Mouse (Mus musculus): ENCODE measurements at regions not wholly inside any gene's neighbourhood (a gene's known extent, or its start where the extent isn't known, plus 50 kb on each side); places are given as distances from the start of the nearest gene placed in this dataset.
"Not testable (repeated sequence)": the region's sequence is repeated elsewhere in the genome, so short reads cannot be mapped to it uniquely, and the experiment has no call there.

DNA sequence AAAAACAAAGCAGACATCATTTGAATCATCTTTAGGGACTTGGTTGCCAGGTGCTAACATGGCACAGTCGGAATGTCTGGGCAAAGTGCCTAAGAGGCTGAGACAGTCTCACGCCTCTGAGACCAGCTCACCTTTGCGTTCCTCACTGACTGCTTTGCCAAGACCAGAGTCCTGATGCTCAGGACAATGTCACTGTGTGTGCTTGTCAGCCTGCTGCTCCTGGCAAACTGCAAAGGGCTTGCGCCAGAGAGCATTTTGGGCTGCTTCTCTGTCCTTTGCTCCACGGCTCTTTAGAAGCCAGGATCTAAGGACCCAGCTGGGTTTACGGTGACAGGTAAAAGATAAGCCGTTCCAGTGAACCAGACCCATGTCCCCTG, 107.5 kb upstream of the Gcfc2 start:
- Histone ChIP-seq H3K4me1 (no peaks in the 10 kb centered on the region), H3K4me3 (no peak overlapping the region), H3K9me3 (no peaks in the 10 kb centered on the region), H3K36me3 (replicated peaks) (no peaks in the 10 kb centered on the region), H3K27me3 (ENCODE audit: poor library complexity, severe bottlenecking) (no peaks in the 10 kb centered on the region), H3K27ac (no peak overlapping the region)
- WGBS: 92% methylated on average over 7 of the region's 7 CpGs
- DNase-seq (ENCODE audit: extremely low spot score, low spot score): no peak

DNA sequence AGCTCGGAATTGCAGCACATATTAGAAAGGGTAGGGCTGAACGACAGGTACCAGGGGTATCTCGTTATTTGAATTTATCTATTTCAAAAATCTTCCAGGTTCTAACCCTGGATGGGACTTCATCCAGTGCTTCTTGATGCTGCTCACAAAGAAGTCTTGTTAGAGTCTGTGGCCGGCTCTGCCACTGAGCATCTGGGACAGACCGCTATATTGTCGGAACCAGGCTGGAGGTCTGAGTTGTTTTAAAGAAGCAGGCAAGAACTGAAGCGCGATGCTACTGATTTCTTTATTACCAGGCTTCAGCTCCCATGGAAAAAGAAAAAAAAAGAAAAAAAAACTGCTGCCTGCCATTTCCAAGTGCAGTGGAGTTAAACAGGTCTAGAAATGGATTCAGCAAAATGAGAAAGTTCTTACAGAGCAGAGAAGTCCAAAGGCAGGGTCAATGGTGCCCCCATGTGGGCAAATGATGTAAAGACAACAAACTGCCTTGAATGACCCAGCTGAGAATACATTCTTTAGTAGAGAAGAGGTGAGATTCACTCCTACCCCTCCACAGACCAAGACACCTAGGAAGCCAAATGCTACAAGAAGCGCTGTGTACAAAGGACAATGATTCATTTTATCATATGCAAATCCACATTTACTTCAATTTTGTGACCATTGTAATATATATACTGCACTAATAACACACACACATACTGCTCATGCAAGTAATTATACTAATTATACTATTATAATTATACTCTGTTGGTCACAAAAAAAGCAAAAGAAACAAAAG, 106.2 kb upstream of the Gcfc2 start:
- DNase-seq (ENCODE audit: extremely low spot score, low spot score): peak; percentile 39
- Histone ChIP-seq H3K36me3 (replicated peaks) (no peaks in the 10 kb centered on the region), H3K4me1 (no peaks in the 10 kb centered on the region), H3K9me3 (no peaks in the 10 kb centered on the region), H3K4me3 (no peak overlapping the region), H3K27me3 (ENCODE audit: poor library complexity, severe bottlenecking) (no peaks in the 10 kb centered on the region), H3K27ac (no peak overlapping the region)
- 79% methylated on average over 9 of the region's 9 CpGs for WGBS

DNA sequence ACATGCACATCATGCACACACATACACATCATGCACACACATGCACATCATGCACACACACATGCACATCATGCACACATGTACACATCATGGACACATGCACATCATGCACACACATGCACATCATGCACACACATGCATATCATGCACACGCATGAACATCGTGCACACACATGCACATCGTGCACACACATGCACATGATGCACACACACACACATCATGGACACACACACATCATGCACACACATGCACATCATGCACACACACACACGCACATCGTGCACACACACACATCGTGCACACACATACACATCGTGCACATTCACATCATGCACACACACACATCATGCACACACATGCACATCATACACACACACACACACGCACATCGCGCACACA, 104.9 kb upstream of the Gcfc2 start:
- no peak overlapping the region for H3K27ac ChIP-seq
- no peaks in the 10 kb centered on the region for H3K4me1 ChIP-seq
- no peaks in the 10 kb centered on the region for H3K27me3 ChIP-seq (ENCODE audit: poor library complexity, severe bottlenecking)
- H3K36me3 ChIP-seq (replicated peaks): no peaks in the 10 kb centered on the region
- 97% methylated on average over 10 of the region's 10 CpGs for WGBS
- no peaks in the 10 kb centered on the region for H3K9me3 ChIP-seq
- DNase-seq (ENCODE audit: extremely low spot score, low spot score): no peak
- no peak overlapping the region for H3K4me3 ChIP-seq

DNA sequence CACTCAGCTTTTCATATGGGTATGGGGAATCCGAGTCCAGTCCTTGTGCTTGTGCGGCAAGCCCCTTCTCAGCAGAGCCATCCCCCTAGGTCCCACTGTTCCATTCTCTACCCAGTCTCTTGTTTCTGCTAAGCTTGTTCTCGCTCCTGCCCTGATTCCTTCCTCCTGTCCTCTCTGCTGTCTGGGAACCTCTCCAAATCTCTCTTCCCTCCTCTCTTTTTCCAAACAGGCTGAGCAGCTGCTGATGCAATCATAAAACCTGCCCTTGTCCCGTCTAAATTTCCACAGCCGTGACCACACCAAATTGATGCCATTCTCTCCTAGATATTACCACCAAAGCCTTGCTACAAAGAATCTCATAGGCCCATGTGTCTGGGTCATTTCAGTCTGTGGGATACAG, 103.4 kb upstream of the Gcfc2 start:
- Histone ChIP-seq H3K4me1 (no peaks in the 10 kb centered on the region), H3K36me3 (replicated peaks) (no peaks in the 10 kb centered on the region), H3K4me3 (no peak overlapping the region), H3K9me3 (no peaks in the 10 kb centered on the region), H3K27ac (no peak overlapping the region), H3K27me3 (ENCODE audit: poor library complexity, severe bottlenecking) (no peaks in the 10 kb centered on the region)
- WGBS: 89% methylated on average over 5 of the region's 5 CpGs
- DNase-seq (ENCODE audit: extremely low spot score, low spot score): no peak

DNA sequence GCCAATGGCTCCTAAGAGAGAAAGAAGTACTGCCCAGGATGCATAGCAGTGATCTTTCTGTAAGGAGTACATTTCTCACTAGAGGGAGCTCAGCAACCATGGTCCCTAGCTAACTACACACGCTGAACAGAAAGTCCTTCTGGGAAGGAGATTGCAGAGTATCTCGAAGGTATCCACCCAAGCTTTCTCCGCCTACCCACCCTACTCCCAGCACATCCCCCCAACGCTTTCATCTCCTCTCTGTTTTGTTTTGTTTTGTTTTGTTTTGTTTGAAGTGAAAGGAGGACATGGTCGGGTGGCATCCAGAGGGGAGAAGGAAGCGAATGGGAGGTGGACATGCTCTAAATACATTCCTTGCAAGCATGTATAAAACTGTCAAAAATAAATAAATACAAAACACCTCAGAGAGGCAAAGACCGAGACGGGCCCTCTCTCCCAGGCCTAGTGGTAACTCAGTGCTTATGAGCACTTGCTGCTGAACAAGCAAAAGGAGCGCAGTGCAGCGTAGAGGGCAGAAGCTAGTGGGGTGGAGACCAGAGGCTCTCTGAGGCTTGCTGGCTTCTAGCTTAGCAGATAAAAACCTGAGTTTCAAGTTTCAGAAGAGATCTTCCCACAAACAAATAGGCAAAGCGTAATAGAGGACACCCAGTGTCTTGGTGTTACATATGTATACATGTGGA, 83.9 kb upstream of the Gcfc2 start:
- Histone ChIP-seq H3K4me1 (no peaks in the 10 kb centered on the region), H3K4me3 (no peak overlapping the region), H3K27me3 (ENCODE audit: poor library complexity, severe bottlenecking) (no peaks in the 10 kb centered on the region), H3K9me3 (no peaks in the 10 kb centered on the region), H3K36me3 (replicated peaks) (no peaks in the 10 kb centered on the region), H3K27ac (no peak overlapping the region)
- WGBS: 75% methylated on average over 11 of the region's 11 CpGs
- no peak for DNase-seq (ENCODE audit: extremely low spot score, low spot score)

DNA sequence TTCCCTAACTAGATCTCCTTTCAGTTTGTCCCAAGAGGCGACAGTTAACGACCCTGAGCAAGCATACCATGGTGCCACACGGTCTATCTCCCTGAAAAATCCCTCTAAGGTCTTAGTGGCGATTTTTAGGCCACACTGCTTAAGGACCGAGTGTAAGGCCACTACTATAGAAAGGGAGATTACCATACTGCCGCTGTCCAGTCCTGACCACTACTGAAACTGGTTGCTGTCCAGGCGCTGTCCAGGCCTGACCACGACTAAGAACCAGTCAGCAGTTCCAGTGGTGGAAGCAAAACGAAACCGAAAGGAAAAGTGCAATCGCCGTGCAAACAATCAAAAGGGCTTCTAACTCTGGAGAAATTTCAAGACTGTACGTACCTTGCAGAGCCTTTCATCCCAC, 55.3 kb upstream of the Gcfc2 start:
- DNase-seq (ENCODE audit: extremely low spot score, low spot score); H3K27ac ChIP-seq; H3K9me3 ChIP-seq; H3K4me1 ChIP-seq; H3K27me3 ChIP-seq (ENCODE audit: poor library complexity, severe bottlenecking); H3K36me3 ChIP-seq (replicated peaks); H3K4me3 ChIP-seq: not testable (repeated sequence)
- whole genome bisulfite sequencing: 91% methylated on average over 13 of the region's 13 CpGs

All from forebrain, embryonic 10.5 days (tissue).